Mouse (Mus musculus) neural tube, embryonic 13.5 days (tissue): Measurements from ENCODE around the gene Ephb6. TPM values are rescaled to one million over a fixed set of nuclear protein-coding genes. Genes with fewer than 3 reads are reported as not detected.
"Not testable (repeated sequence)": the region's sequence is repeated elsewhere in the genome, so short reads cannot be mapped to it uniquely, and the experiment has no call there.

Source experiments
- ATAC-seq: fragments of 200-750 bp; cut with Nextera tagmentation; 2 replicates; pipeline ENCODE4 v1.8.0; 2017; ENCODE audit warnings: low read depth, mild to moderate bottlenecking, moderate TSS enrichment, moderate library complexity
- H3K27ac ChIP-seq: fragments of 300-500 bp; sonication (generic); replicated peaks from 2 replicates; pipeline ENCODE4 v1.5.1; 2015; ENCODE audit warnings: moderate library complexity, mild to moderate bottlenecking, inconsistent platforms
- H3K27me3 ChIP-seq: fragments of 300-500 bp; sonication (generic); 2 replicates; pipeline ENCODE4 v1.6.1; 2015; ENCODE audit warnings: mild to moderate bottlenecking, inconsistent platforms
- H3K36me3 ChIP-seq: fragments of 300-500 bp; sonication (generic); 2 replicates; pipeline ENCODE4 v1.6.1; 2015; ENCODE audit warnings: mild to moderate bottlenecking, inconsistent platforms
- H3K4me1 ChIP-seq: fragments of 300-500 bp; sonication (generic); replicated peaks from 2 replicates; pipeline ENCODE4 v1.6.1; 2015; ENCODE audit warnings: inconsistent platforms
- H3K4me2 ChIP-seq: fragments of 300-500 bp; sonication (generic); 2 replicates; pipeline ENCODE4 v1.6.1; 2015; ENCODE audit warnings: inconsistent platforms, mild to moderate bottlenecking, moderate library complexity
- H3K4me3 ChIP-seq: fragments of 300-500 bp; sonication (generic); 2 replicates; pipeline ENCODE4 v1.5.1; 2015; ENCODE audit warnings: mild to moderate bottlenecking, inconsistent platforms
- H3K9ac ChIP-seq: fragments of 300-500 bp; sonication (generic); 2 replicates; pipeline ENCODE4 v1.6.1; 2015; ENCODE audit warnings: moderate library complexity, mild to moderate bottlenecking, inconsistent platforms
- H3K9me3 ChIP-seq: fragments of 300-500 bp; sonication (generic); 2 replicates; pipeline ENCODE4 v1.6.1; 2016; ENCODE audit warnings: inconsistent platforms
- WGBS: fragments of 180-500 bp; shearing (Covaris S2); methylation state at CpG from one replicate; pipeline ENCODE4 v1.1.7; 2015; 5-methylcytosine and 5-hydroxymethylcytosine counted together
- polyA plus RNA-seq: library from polyadenylated mRNA; unstranded; fragments of >200 nt; fragmentation: Nextera tagmentation; extraction: Ambion mirVana; gene quantifications from 2 replicates; pipeline ENCODE4 v1.2.1, GENCODE M21; 2015

Ephb6 gene
- 24.1 and 29.8 TPM in 2 replicates for polyA plus RNA-seq

DNA sequence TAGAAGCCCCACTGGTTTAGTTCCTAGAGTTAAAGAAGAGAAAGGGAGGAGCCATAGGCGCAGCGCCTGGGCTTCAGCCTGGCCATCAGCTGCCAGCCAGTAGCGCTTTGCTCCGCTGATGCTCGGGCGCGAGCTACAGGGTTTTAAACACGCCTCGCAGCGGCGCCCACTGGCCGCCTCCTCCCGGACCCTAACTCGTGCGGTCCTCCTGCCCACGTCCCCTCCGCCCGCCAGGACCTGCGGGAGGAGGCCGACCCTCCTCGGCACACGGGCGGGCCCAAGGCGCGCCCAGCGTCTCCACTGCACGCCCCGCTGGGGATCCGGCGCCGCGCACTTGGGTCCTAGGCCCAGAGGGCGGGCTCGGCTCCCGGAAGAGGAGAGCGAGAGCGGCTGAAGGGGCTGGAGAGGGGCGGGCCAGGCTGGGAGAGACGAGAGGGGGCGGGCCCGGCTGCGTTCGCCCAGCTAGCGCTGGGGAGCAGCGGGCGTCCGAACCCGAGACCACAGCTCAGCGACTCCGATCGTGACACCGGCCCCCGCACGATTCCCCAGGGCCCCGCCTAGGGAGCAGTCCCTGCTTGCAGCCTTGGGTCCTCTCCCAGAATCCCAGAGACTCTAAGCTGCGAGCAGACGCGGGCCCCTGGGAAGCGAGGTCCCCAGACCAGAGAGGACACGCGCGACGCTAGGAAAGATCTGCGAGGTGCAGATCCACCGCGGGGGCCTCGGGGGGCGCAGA lies at the start of gene Ephb6:
TSS of gene Ephb6 (plus strand) at position 422 of the 733 bp plus-strand sequence.
- Histone ChIP-seq H3K9me3 (no peaks in the 10 kb centered on the region), H3K4me1 (peaks cover 30% of the 10 kb centered on the region), H3K27me3 (no peaks in the 10 kb centered on the region), H3K27ac (peak within 1 kb of the TSS; percentile 94), H3K9ac (peak within 1 kb of the TSS; percentile 84), H3K4me3 (peak within 1 kb of the TSS; percentile 78), H3K36me3 (no peaks in the 10 kb centered on the region), H3K4me2 (peak within 1 kb of the TSS; percentile 82)
- peak; percentile 94 for ATAC-seq
- WGBS: under 1% methylated on average over 68 of the region's 68 CpGs

DNA sequence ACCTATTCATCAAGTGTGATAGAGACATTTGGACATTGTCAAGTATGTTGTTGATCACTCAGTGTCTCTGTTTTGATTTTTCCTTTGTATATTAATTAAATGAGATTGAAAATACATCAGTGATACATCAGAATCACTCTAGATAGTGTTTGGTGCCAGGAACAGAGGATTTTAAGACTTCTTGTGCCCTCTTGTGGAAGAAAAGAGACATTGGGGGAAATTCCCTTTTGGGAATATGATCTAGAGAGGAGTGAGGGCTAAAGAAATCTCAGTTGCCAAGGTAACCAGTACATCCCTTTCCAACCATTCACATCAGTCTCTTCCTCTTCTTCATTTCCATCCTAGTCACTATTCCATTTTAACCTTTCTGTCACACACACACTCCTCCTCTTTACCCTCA lies 48.9 kb upstream of the Ephb6 start:
- no peaks in the 10 kb centered on the region for H3K9me3 ChIP-seq
- H3K36me3 ChIP-seq: no peaks in the 10 kb centered on the region
- no peak overlapping the region for H3K27ac ChIP-seq

DNA sequence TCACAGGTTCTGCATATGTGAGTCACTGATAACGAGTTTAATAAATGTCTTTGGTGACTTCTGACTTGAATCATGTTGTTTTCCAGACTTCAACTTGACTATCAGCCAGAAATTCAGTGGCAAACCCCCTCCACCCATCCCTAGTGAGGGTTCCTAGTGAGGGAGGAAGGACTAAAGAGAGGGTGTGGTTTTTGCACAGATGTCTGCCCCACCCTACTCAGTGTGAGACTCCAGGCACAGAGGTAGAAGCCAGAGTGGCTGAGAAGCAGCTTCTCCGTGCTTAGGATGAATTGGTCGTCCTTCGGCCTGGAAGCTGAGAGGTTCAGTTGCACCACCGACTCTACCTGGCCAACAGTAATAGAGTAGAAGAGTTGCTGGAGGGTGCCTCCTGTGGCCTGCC lies 47.8 kb upstream of the Ephb6 start:
- H3K9ac ChIP-seq: no peak overlapping the region
- H3K27me3 ChIP-seq: no peaks in the 10 kb centered on the region
- no peak overlapping the region for H3K27ac ChIP-seq
- H3K9me3 ChIP-seq: no peaks in the 10 kb centered on the region
- no peaks in the 10 kb centered on the region for H3K4me1 ChIP-seq
- WGBS: 83% methylated on average over 5 of the region's 5 CpGs
- no peak overlapping the region for H3K4me2 ChIP-seq
- H3K36me3 ChIP-seq: no peaks in the 10 kb centered on the region
- H3K4me3 ChIP-seq: no peak overlapping the region
- no peak for ATAC-seq

More for the DNA sequence above, 48.9 kb upstream of the Ephb6 start:
- Histone ChIP-seq H3K4me1 (no peaks in the 10 kb centered on the region), H3K4me3 (no peak overlapping the region), H3K9ac (no peak overlapping the region), H3K27me3 (no peaks in the 10 kb centered on the region), H3K4me2 (no peak overlapping the region)
- ATAC-seq: no peak

DNA sequence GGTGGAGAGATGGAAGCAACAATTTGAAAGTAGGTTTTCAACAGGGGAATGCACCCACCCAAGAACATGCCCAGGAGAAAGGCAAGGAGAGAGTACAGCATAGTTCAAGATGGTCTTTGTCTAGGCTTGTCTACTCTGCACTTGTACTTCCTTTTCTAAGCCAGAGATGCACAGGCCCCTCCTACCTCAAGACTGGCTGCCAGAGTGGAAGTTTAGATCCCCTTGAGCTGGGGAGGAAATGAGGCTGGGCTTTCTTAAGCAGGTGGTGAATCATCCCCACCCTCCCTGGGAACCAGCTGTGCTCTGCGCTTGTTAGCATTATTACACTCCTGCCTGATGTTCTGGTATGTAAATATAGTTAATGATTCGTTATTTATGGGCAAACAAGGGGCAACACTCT lies 47.0 kb upstream of the Ephb6 start:
- Histone ChIP-seq H3K27ac (no peak overlapping the region), H3K27me3 (no peaks in the 10 kb centered on the region), H3K4me1 (no peaks in the 10 kb centered on the region), H3K4me3 (no peak overlapping the region), H3K9me3 (no peaks in the 10 kb centered on the region), H3K9ac (no peak overlapping the region), H3K4me2 (no peak overlapping the region), H3K36me3 (no peaks in the 10 kb centered on the region)
- WGBS: 45% methylated on average over 2 of the region's 2 CpGs
- ATAC-seq: no peak

DNA sequence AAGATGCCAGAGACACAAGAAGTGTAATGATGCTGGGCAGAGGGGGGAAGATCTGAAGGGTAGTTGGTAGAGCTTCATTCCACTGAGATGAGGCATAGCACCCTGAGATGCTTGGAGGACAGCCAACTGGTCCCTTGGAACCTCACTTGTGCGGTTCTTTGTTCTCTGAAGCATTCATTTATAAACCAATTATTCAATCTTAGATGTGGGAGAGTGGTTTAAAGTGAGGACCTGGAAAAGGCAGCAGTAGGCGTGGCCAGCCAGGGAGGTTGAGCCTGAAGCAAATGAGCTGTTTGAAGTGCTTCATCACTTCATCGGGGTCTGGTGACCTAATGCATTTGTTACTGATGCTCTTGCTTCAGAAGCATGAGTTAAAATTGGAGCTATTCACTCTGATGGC lies 46.0 kb upstream of the Ephb6 start:
- ATAC-seq: no peak
- H3K4me2 ChIP-seq: no peak overlapping the region

DNA sequence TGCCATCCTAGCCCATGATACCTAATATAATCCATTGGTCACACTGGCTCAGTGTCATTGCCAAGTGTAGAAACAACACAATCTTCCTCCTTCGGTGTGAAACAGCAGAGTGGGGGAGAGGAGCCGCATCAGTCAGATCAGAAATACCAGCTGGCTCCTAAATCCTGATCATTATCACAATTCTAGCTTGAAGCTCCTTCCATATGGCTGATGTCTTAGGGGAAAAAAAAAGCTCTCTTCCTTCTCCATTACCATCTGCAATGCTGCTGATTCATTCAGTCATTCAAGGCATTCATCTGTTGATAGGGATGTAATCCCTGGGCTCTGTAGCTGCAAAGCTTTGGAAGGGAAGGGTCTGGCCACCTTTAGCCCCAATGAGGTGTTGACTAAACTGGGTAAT lies 45.0 kb upstream of the Ephb6 start:
- H3K27ac ChIP-seq: no peak overlapping the region
- no peaks in the 10 kb centered on the region for H3K36me3 ChIP-seq
- no peaks in the 10 kb centered on the region for H3K27me3 ChIP-seq
- no peaks in the 10 kb centered on the region for H3K4me1 ChIP-seq
- no peak for ATAC-seq
- no peak overlapping the region for H3K4me3 ChIP-seq
- no peaks in the 10 kb centered on the region for H3K9me3 ChIP-seq
- H3K4me2 ChIP-seq: no peak overlapping the region
- H3K9ac ChIP-seq: no peak overlapping the region
- 77% methylated on average over 2 of the region's 2 CpGs for WGBS

More for the DNA sequence above, 46.0 kb upstream of the Ephb6 start:
- H3K27ac ChIP-seq: no peak overlapping the region
- H3K9ac ChIP-seq: no peak overlapping the region
- WGBS: 63% methylated on average over 3 of the region's 3 CpGs
- H3K4me3 ChIP-seq: no peak overlapping the region
- H3K9me3 ChIP-seq: no peaks in the 10 kb centered on the region
- H3K27me3 ChIP-seq: no peaks in the 10 kb centered on the region
- H3K36me3 ChIP-seq: no peaks in the 10 kb centered on the region
- H3K4me1 ChIP-seq: no peaks in the 10 kb centered on the region

DNA sequence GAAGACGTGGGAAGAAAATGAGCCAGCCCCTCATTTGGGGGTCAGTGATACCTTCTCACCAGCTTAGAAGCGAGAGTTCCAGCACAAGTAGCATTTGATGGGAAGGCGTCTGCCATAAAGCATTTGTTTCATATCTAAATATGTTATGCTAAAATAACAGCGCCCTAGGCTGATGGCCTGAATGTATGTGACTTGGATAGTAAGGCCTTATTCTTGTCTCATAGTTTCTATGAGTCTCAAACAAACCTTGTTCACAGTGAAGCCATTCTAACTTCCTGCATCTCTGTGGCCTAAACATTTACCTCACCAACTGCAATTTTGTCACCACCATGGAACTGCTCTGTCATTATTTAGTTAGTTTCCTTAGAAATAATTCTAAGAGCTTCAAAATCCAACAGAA lies 42.7 kb upstream of the Ephb6 start:
- no peaks in the 10 kb centered on the region for H3K27me3 ChIP-seq
- ATAC-seq: no peak
- no peaks in the 10 kb centered on the region for H3K4me1 ChIP-seq
- peak overlapping the region; percentile 39 for H3K4me2 ChIP-seq
- H3K4me3 ChIP-seq: peak overlapping the region; percentile 25
- H3K27ac ChIP-seq: no peak overlapping the region
- WGBS: 88% methylated on average over 4 of the region's 4 CpGs
- no peaks in the 10 kb centered on the region for H3K36me3 ChIP-seq
- H3K9me3 ChIP-seq: no peaks in the 10 kb centered on the region
- no peak overlapping the region for H3K9ac ChIP-seq

DNA sequence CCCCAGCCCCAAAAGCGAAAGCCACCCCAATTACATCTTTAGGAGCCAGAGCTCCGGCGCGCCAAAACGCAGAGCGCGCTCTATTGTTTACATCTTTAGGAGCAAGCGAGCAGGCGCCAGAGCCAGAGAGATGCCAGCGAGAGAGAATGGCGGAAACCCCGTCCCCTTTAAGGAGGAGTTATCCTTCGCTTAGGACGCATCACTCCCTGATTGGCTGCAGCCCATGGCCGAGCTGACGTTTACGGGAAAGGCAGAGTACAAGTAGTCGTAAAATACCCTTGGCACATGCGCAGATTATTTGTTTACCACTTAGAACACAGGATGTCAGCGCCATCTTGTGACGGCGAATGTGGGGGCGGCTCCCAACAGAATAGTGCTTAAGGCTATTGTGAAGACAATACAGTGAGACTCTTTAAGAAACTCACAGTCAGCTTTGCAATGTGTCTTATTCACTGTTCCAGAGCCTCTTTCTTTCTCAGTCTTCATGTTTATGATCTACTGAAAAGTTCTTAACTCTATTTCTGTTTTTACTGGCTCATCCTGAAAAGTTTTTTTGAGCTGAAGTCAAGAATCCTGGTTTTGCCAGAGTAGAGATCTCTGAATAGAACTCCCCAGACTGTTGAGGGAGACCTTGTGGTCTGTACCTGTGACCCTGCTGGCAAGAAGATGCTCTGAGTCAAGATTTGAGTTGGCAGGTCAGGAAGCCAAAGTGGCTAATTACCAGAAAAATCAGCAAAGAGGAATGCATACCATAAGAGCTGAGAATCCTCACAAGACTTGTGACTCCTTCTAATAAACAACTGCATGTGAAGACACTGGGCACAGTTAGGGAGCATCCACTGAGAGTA lies 42.0 kb upstream of the Ephb6 start:
- 68% methylated on average over 5 of the region's 23 CpGs for WGBS
- H3K9ac ChIP-seq: not testable (repeated sequence)
- peak overlapping the region; percentile 25; the same call in 1 of the 2 replicates for H3K4me3 ChIP-seq

DNA sequence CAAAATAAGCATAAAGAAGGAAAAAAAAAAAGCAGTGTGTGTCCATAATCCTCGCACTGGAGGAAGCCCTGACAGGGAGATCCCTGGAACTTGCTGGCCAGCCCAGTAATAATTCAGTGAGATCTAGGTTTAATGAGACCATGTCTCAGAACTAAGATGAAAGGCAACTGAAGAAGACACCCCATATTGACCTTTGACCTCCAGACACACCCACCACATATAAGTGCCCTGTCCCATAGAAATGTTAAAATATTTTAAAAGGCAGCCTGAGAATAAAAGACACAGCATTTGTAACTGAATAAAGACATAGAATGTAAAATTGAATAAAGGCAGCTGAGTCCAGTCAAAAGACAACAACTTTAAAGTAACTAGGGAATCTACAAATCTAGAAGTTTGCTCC lies 40.0 kb upstream of the Ephb6 start:
- H3K27ac ChIP-seq: no peak overlapping the region
- no peaks in the 10 kb centered on the region for H3K27me3 ChIP-seq
- WGBS: 60% methylated on average over 1 of the region's 1 CpGs
- ATAC-seq: no peak
- no peak overlapping the region for H3K4me3 ChIP-seq
- no peak overlapping the region for H3K9ac ChIP-seq
- H3K9me3 ChIP-seq: no peaks in the 10 kb centered on the region
- no peaks in the 10 kb centered on the region for H3K4me1 ChIP-seq
- no peak overlapping the region for H3K4me2 ChIP-seq
- H3K36me3 ChIP-seq: no peaks in the 10 kb centered on the region

More for the DNA sequence above, 42.0 kb upstream of the Ephb6 start:
- H3K27ac ChIP-seq, H3K27me3 ChIP-seq, H3K9me3 ChIP-seq, H3K36me3 ChIP-seq, H3K4me1 ChIP-seq: not testable (repeated sequence)
- peak; percentile 59; the same call in 1 of the 2 replicates for ATAC-seq
- H3K4me2 ChIP-seq: 0 out of 2 replicates have a peak overlapping the region, but pooled peaks have one; percentile 39

DNA sequence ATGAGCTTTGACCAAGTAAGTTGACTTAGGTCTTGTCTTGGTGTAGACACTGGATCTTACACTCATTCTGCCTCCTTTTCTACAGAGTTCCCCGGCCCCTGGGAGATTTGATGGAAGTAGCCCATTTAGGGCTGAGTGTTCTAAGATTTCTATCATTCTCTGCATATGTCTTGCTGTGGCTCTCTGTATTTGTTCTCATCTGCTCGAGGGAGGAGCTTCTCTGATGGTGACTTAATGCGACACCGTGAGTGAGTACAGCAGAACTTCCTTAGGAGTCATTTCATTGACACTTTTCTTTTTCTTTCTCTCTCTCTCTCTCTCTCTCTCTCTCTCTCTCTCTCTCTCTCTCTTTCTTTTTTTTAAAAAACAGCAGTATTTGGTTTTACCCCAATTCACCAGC lies 38.3 kb upstream of the Ephb6 start:
- Histone ChIP-seq H3K27ac (no peak overlapping the region), H3K4me3 (no peak overlapping the region), H3K9ac (no peak overlapping the region), H3K4me2 (no peak overlapping the region), H3K9me3 (no peaks in the 10 kb centered on the region), H3K27me3 (no peaks in the 10 kb centered on the region), H3K36me3 (no peaks in the 10 kb centered on the region), H3K4me1 (no peaks in the 10 kb centered on the region)
- no peak for ATAC-seq
- 92% methylated on average over 4 of the region's 4 CpGs for WGBS

DNA sequence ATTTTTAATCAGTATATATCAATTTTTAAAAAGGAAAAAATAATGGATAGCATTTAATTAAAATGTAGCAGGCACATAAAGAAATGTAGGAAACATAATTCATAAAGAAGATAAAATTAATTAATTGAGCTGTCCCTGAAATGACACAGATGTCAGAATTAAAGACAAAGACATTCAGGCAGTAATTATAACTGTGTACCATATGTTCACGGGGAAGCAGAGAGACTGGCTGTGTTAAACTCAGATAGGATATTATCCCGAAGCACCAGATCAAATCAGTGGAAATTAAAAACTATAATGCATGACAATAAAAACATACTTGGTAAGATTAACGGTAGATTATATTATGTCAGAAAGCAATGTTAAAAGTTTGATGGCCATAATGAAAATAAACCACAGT lies 36.2 kb upstream of the Ephb6 start:
- Histone ChIP-seq H3K9me3 (no peaks in the 10 kb centered on the region), H3K4me3 (no peak overlapping the region), H3K27ac (no peak overlapping the region), H3K4me2 (no peak overlapping the region), H3K36me3 (no peaks in the 10 kb centered on the region), H3K27me3 (no peaks in the 10 kb centered on the region), H3K4me1 (no peaks in the 10 kb centered on the region), H3K9ac (no peak overlapping the region)
- ATAC-seq: no peak
- WGBS: 62% methylated on average over 3 of the region's 3 CpGs

DNA sequence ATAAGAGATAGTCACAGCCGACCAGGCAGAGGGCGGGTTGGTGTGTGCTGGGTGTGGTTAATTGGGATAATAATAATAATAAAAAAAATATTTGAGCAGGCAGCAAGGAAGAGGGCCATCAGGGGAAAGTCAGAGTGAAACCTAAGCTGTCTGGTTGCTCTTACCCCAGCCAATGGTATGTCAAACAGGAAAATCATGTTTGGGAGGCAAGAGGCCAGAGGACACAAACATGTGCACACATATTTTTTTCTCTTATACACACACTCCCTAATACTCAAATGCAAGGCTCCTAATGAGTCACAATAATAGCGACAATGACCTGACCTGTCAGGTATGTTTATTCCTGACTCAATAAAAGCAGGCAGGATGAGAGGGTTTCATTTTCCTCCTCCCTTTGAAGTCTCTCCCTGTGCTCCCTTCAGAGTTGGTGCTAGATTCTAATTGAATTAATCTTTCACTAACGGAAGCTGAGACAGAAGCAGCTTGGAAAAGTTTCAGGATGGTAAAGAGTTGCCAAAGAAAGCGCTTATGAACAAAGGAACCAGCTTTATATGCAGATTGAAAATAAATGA lies 28.7 kb upstream of the Ephb6 start:
- WGBS: 69% methylated on average over 5 of the region's 5 CpGs
- ATAC-seq: no peak
- H3K27ac ChIP-seq: no peak overlapping the region

More for the DNA sequence above, 28.7 kb upstream of the Ephb6 start:
- H3K4me3 ChIP-seq: no peak overlapping the region
- no peaks in the 10 kb centered on the region for H3K27me3 ChIP-seq
- 0 out of 2 replicates have a peak, but pooled peaks cover 3% of the 10 kb centered on the region for H3K4me1 ChIP-seq
- H3K9me3 ChIP-seq: no peaks in the 10 kb centered on the region
- H3K4me2 ChIP-seq: no peak overlapping the region
- no peak overlapping the region for H3K9ac ChIP-seq
- no peaks in the 10 kb centered on the region for H3K36me3 ChIP-seq
